Mouse (Mus musculus) liver, adult 2 months (tissue): ENCODE results near the gene Mtfr1l. TPM values are rescaled to one million over a fixed set of nuclear protein-coding genes. Genes with fewer than 3 reads are reported as not detected.

Experiments used
- DNase-seq: peaks from one replicate; pipeline ENCODE4 v3.0.0-alpha.2; 2011; ENCODE audit warnings: low read depth, low spot score; ENCODE audit errors: extremely low read depth
- H3K27ac ChIP-seq: fragments of 200-500 bp; replicated peaks from 2 replicates; pipeline ENCODE4 v1.5.1; 2012; ENCODE audit warnings: low read depth, mild to moderate bottlenecking, control low read depth, inconsistent platforms, low read length; ENCODE audit not compliant: insufficient read depth
- H3K27me3 ChIP-seq: fragments of 200-500 bp; 2 replicates; pipeline ENCODE4 v1.6.1; 2012; ENCODE audit warnings: mild to moderate bottlenecking, moderate library complexity, low read length, inconsistent platforms; ENCODE audit not compliant: control insufficient read depth, insufficient read depth
- H3K36me3 ChIP-seq: fragments of 200-500 bp; 2 replicates; pipeline ENCODE4 v1.6.1; 2012; ENCODE audit warnings: low read length, inconsistent platforms; ENCODE audit not compliant: control insufficient read depth, insufficient read depth
- H3K4me1 ChIP-seq: fragments of 200-500 bp; 2 replicates; pipeline ENCODE4 v1.6.1; 2011; ENCODE audit warnings: low read length; ENCODE audit not compliant: control insufficient read depth, insufficient read depth
- H3K4me3 ChIP-seq: fragments of 200-500 bp; 2 replicates; pipeline ENCODE4 v1.5.1; 2011; ENCODE audit warnings: low read depth, mild to moderate bottlenecking, control low read depth, low read length, moderate library complexity; ENCODE audit not compliant: insufficient read depth
- H3K79me2 ChIP-seq: fragments of 200-500 bp; 2 replicates; pipeline ENCODE4 v1.6.1; 2012; ENCODE audit warnings: inconsistent platforms, mild to moderate bottlenecking, low read length, moderate library complexity; ENCODE audit not compliant: control insufficient read depth, insufficient read depth
- H3K9ac ChIP-seq: fragments of 200-500 bp; 2 replicates; pipeline ENCODE4 v1.6.1; 2012; ENCODE audit warnings: low read depth, mild to moderate bottlenecking, control low read depth, inconsistent platforms, low read length
- CTCF ChIP-seq: fragments of 200-500 bp; IDR thresholded peaks from 2 replicates; pipeline ENCODE4 v1.5.1; 2011; ENCODE audit warnings: low read depth, low read length, control low read depth
- POLR2A ChIP-seq: fragments of 200-500 bp; IDR thresholded peaks from 2 replicates; pipeline ENCODE4 v1.6.1; 2011; ENCODE audit warnings: low read length, control low read depth; ENCODE audit not compliant: insufficient read depth; ENCODE audit errors: extremely low read depth
- WGBS: fragments of 180-500 bp; shearing (Covaris S2); methylation state at CpG from one replicate; pipeline ENCODE4 v1.1.7; 2018; 5-methylcytosine and 5-hydroxymethylcytosine counted together
- polyA plus RNA-seq: library from polyadenylated mRNA; depleted of rRNA; stranded (reverse); fragments of >200 nt; gene quantifications from 2 replicates; pipeline ENCODE4 v1.2.3, GENCODE M21; 2012
- total RNA-seq: library from RNA; depleted of rRNA; stranded (reverse); fragments of >200 nt; gene quantifications from 2 replicates; pipeline ENCODE4 v1.2.3, GENCODE M21; 2014

Gene Mtfr1l
- total and polyA plus RNA-seq, 2 experiments: 55.1 to 80.1 TPM

- no peaks in the 10 kb centered on the region for H3K79me2 ChIP-seq
- H3K27ac ChIP-seq: no peak overlapping the region
- H3K4me1 ChIP-seq: no peaks in the 10 kb centered on the region
- 93% methylated on average over 8 of the region's 8 CpGs for WGBS
- H3K9ac ChIP-seq: no peak overlapping the region
- no peak for DNase-seq
- no peaks in the 10 kb centered on the region for H3K36me3 ChIP-seq
- TF ChIP-seq POLR2A (no peak), CTCF (no peak)
- H3K27me3 ChIP-seq: no peaks in the 10 kb centered on the region
- H3K4me3 ChIP-seq: no peak overlapping the region
Observed at GRCm38 (mm10) chr4:134560699-134561098, 25.5 kb upstream of the Mtfr1l start.

GRCm38 (mm10) chr4:134559154-134559553 lies 24.0 kb upstream of the Mtfr1l start:
- H3K36me3 ChIP-seq: no peaks in the 10 kb centered on the region
- no peaks in the 10 kb centered on the region for H3K79me2 ChIP-seq
- H3K9ac ChIP-seq: no peak overlapping the region
- no peak for DNase-seq
- H3K27ac ChIP-seq: no peak overlapping the region
- WGBS: 85% methylated on average over 7 of the region's 7 CpGs
- TF ChIP-seq CTCF (no peak), POLR2A (no peak)
- H3K4me3 ChIP-seq: no peak overlapping the region
- H3K4me1 ChIP-seq: no peaks in the 10 kb centered on the region
- no peaks in the 10 kb centered on the region for H3K27me3 ChIP-seq

GRCm38 (mm10) chr4:134558570-134559113 lies 23.5 kb upstream of the Mtfr1l start:
- H3K36me3 ChIP-seq: no peaks in the 10 kb centered on the region
- no peaks in the 10 kb centered on the region for H3K27me3 ChIP-seq
- no peak overlapping the region for H3K27ac ChIP-seq
- H3K4me3 ChIP-seq: no peak overlapping the region
- no peaks in the 10 kb centered on the region for H3K4me1 ChIP-seq
- H3K79me2 ChIP-seq: no peaks in the 10 kb centered on the region
- DNase-seq: no peak
- no peak overlapping the region for H3K9ac ChIP-seq
- TF ChIP-seq POLR2A: no peak
- no peak for TF ChIP-seq CTCF
- 82% methylated on average over 9 of the region's 9 CpGs for WGBS

GRCm38 (mm10) chr4:134557626-134558249 lies 22.6 kb upstream of the Mtfr1l start:
- H3K79me2 ChIP-seq: no peaks in the 10 kb centered on the region
- H3K36me3 ChIP-seq: no peaks in the 10 kb centered on the region
- WGBS: 41% methylated on average over 16 of the region's 16 CpGs
- no peaks in the 10 kb centered on the region for H3K4me1 ChIP-seq
- no peak for DNase-seq
- no peak overlapping the region for H3K27ac ChIP-seq
- H3K9ac ChIP-seq: no peak overlapping the region
- H3K27me3 ChIP-seq: no peaks in the 10 kb centered on the region
- TF ChIP-seq POLR2A (no peak), CTCF (no peak)
- H3K4me3 ChIP-seq: no peak overlapping the region

GRCm38 (mm10) chr4:134555956-134556580 lies 20.9 kb upstream of the Mtfr1l start:
- TF ChIP-seq CTCF (peak; percentile 46), POLR2A (no peak)
- DNase-seq: no peak
- Histone ChIP-seq H3K27me3 (no peaks in the 10 kb centered on the region), H3K9ac (no peak overlapping the region), H3K27ac (no peak overlapping the region), H3K4me1 (no peaks in the 10 kb centered on the region), H3K4me3 (no peak overlapping the region), H3K79me2 (no peaks in the 10 kb centered on the region), H3K36me3 (no peaks in the 10 kb centered on the region)
- 75% methylated on average over 8 of the region's 8 CpGs for WGBS

- Histone ChIP-seq H3K4me3 (no peak overlapping the region), H3K9ac (no peak overlapping the region), H3K36me3 (no peaks in the 10 kb centered on the region), H3K27me3 (no peaks in the 10 kb centered on the region), H3K79me2 (no peaks in the 10 kb centered on the region), H3K4me1 (no peaks in the 10 kb centered on the region), H3K27ac (no peak overlapping the region)
- no peak for DNase-seq
- WGBS: 92% methylated on average over 1 of the region's 1 CpGs
- TF ChIP-seq POLR2A: no peak
- TF ChIP-seq CTCF: no peak
Observed at GRCm38 (mm10) chr4:134553631-134554030, 18.4 kb upstream of the Mtfr1l start.
